In the genomic region with DNA sequence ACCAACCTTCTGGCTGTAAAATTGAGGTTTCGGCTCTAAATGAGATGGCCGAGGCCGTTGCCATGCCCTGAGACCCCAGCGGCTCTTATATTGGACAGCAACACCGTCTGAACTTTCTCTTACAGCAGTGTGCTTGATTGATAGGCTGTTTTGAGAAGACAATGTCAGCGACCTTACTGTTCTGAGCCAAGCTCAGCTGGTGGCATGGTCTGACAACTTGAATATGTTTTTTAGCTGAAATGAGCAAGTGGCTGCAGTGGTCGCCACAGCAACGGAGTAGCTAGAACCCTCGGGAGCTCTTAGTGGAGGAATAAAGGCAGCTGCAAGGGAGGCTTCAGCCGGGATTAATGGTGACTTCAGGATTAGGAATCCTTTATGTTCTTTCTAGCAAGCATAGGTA, we compare ENCODE assay signal across 10 mouse cellular contexts.
DNase-seq lines count a peak whose midpoint lies in the region; ATAC-seq lines count a peak whose summit lies in the region.
"Had no signal": no experiment of that assay in that cellular context is flagged by ENCODE, and none has a peak within 500 bp of the region (broad histone marks: within the 10 kb centered on the region; RNA-seq: fewer than 3 reads in every experiment).

No protein-coding gene starts in this region.

- peaks cover 18% of the 10 kb centered on the region for H3K4me1 ChIP-seq in hindbrain, embryonic 13.5 days (replicated peaks)
- H3K4me1 ChIP-seq in midbrain, embryonic 15.5 days, result peaks cover 18% of the 10 kb centered on the region
- H3K4me1 ChIP-seq: limb, embryonic 15.5 days had no signal

- peak overlapping the region; percentile 76 for H3K27ac ChIP-seq in hindbrain, embryonic 13.5 days
- peak overlapping the region; percentile 77 for H3K27ac ChIP-seq in midbrain, embryonic 15.5 days
- H3K27ac ChIP-seq: limb, embryonic 15.5 days had no signal

- H3K4me3 ChIP-seq in hindbrain, embryonic 13.5 days, result no peak overlapping the region
- H3K4me3 ChIP-seq in midbrain, embryonic 15.5 days, result no peak overlapping the region
- H3K4me3 ChIP-seq: limb, embryonic 15.5 days had no signal

- no peaks in the 10 kb centered on the region for H3K27me3 ChIP-seq in hindbrain, embryonic 13.5 days
- no peaks in the 10 kb centered on the region for H3K27me3 ChIP-seq in midbrain, embryonic 15.5 days (replicated peaks)
- H3K27me3 ChIP-seq: limb, embryonic 15.5 days had no signal

- 0 out of 2 replicates have a peak overlapping the region, but pooled peaks have one; percentile 4 for H3K9ac ChIP-seq in hindbrain, embryonic 13.5 days
- no peak overlapping the region for H3K9ac ChIP-seq in midbrain, embryonic 15.5 days
- H3K9ac ChIP-seq: limb, embryonic 15.5 days had no signal

- no peaks in the 10 kb centered on the region for H3K9me3 ChIP-seq in hindbrain, embryonic 13.5 days
- no peaks in the 10 kb centered on the region for H3K9me3 ChIP-seq in midbrain, embryonic 15.5 days
- H3K9me3 ChIP-seq: limb, embryonic 15.5 days had no signal

- WGBS in hindbrain, embryonic 13.5 days, result 7% methylated on average over 10 of the region's 10 CpGs
- 9% methylated on average over 10 of the region's 10 CpGs for WGBS in midbrain, embryonic 15.5 days

- peak; percentile 90 for ATAC-seq in hindbrain, embryonic 13.5 days (ENCODE audit: low FRiP score)
- peak; percentile 94 for ATAC-seq in midbrain, embryonic 15.5 days (replicated peaks)
- no peak for ATAC-seq in cerebellum, adult (ENCODE audit: insufficient number of reproducible peaks, low FRiP score, low TSS enrichment)

- peak; percentile 4 for DNase-seq in kidney, postnatal 14 days
- DNase-seq in kidney, adult 8-10 months, result no peak
- peak; percentile 48 for DNase-seq in embryo, embryonic 11.5 days (ENCODE audit: low read depth, low spot score)
- no peak for DNase-seq in MN1 (ENCODE audit: low spot score)
- no peak for DNase-seq in c-Kit-positive CD71-positive TER-119-positive erythroid progenitor cells, embryonic 14.5 days (ENCODE audit: low spot score)
- DNase-seq: adrenal gland, adult 2 months had no signal

- H3K36me3 ChIP-seq in hindbrain, embryonic 13.5 days, result no peaks in the 10 kb centered on the region
- no peaks in the 10 kb centered on the region for H3K36me3 ChIP-seq in midbrain, embryonic 15.5 days (replicated peaks)
- H3K36me3 ChIP-seq: limb, embryonic 15.5 days had no signal

- H3K4me2 ChIP-seq in hindbrain, embryonic 13.5 days, result peak overlapping the region; percentile 44
- H3K4me2 ChIP-seq in midbrain, embryonic 15.5 days, result peak overlapping the region; percentile 35
- H3K4me2 ChIP-seq: limb, embryonic 15.5 days had no signal

Comparison
In these comparisons a context has a peak if more than half of its experiments do, and no peak if none do; other contexts are left out.
1. DNase-seq: peak in kidney, postnatal 14 days (single experiment) and embryo, embryonic 11.5 days (single experiment); none in kidney, adult 8-10 months (0 of 2), MN1 (single experiment) and c-Kit-positive CD71-positive TER-119-positive erythroid progenitor cells, embryonic 14.5 days (single experiment).